Mouse (Mus musculus): Measurements from ENCODE around the gene Bcl2l10. TPM values are rescaled to one million over a fixed set of nuclear protein-coding genes. Genes with fewer than 3 reads are reported as not detected.

Gene Bcl2l10
- polyA plus RNA-seq (2017; shearing (Covaris generic)): not detected

DNA sequence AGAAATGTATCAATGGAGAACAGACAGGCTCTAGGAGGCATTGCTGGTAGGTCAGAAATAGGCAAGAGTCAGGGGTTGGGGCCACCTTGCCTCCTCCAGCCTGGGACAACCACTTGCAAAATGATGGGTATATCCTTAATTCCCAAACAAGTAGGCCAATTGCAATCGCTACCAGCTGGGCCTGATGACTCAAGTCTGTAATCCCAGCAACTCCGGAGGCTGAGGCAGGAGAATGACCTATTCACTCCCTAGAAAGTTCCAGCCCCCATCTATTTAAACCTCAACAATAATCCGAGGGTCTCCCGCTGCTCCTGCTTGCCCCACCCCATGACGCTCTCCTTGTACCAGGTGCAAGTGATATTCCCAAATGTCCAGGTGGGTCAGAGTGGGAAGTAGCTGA, at the start of gene Bcl2l10:
Bcl2l10 (plus strand) TSS at position 301 of the 400 bp plus-strand sequence.

DNA sequence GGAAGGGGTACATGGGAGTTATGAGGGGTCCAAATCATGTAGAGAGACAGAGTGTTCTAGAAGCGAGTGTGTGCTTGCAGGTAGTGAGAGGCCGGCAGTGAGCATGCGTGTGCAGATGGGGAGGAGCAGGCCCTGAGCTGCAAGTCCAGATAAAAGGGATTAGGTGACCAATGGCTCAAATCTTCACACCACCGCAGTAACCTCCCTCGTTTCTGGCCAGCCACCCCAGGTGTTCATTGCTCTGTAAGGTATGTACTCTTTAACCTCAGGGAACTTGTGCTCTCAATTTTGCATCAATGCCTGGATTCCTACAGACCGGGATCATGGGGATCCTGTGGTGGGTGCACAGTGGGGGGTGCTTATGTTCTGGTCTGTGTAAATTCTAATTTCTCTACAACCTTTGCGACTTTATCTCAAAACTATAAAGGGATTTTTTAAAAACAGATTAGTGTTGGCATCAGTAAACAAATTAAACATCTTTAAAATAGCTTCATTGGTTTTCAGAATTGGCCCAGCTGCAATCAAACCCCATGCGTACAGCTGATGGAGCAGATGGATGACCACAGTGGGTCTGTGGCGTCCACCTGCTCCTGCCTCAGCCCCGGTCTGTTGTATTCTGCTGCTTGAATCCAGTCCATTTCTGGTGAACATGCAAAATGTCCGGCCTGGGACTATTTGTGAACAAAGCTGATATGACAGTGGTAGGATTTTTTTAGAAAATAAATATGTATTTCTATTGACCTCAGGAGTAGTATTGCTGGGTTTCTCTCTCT, 41.2 kb upstream of the Bcl2l10 start, which contains the start of gene Gnb5:
Gnb5 (plus strand) TSS at position 163 of the 773 bp plus-strand sequence.

Other genes starting within 250 kb of the Bcl2l10 start
- gene Myo5c, start 115.7 kb upstream of the Bcl2l10 start, polyA plus RNA-seq (2017; shearing (Covaris generic)): 0.26 TPM
- gene Gnb5, start 41.5 kb upstream of the Bcl2l10 start, polyA plus RNA-seq (2017; shearing (Covaris generic)): 14.7 TPM
- 52.3 TPM for gene Mapk6, start 62.2 kb downstream of the Bcl2l10 start, polyA plus RNA-seq (2017; shearing (Covaris generic))
- gene Leo1, start 93.8 kb downstream of the Bcl2l10 start, polyA plus RNA-seq (2017; shearing (Covaris generic)): 32.7 TPM
- gene Tmod3, start 211.9 kb downstream of the Bcl2l10 start, polyA plus RNA-seq (2017; shearing (Covaris generic)): 177 TPM

Data from inflammation-experienced regulatory T-cells, adult 16 weeks (primary cell).